ENCODE assay signal across 8 mouse cellular contexts in genomic region chr5:30887331-30887761, GRCm38 (mm10). TPM values are rescaled to one million over a fixed set of nuclear protein-coding genes. Genes with fewer than 3 reads are reported as not detected.
A peak's percentile ranks its signal among the peaks of the same experiment; 100 is the strongest.
DNase-seq lines count a peak whose midpoint lies in the region; ATAC-seq and TF ChIP-seq lines count a peak whose summit lies in the region.

No protein-coding gene starts in this region.

- WGBS in forebrain, embryonic 14.5 days, result 0% methylated on average over 19 of the region's 19 CpGs
- WGBS in hindbrain, embryonic 15.5 days, result 0% methylated on average over 19 of the region's 19 CpGs
- under 1% methylated on average over 19 of the region's 19 CpGs for WGBS in limb, embryonic 14.5 days
- 0% methylated on average over 19 of the region's 19 CpGs for WGBS in midbrain, embryonic 15.5 days

- peak overlapping the region; percentile 84 for H3K4me2 ChIP-seq in forebrain, embryonic 14.5 days (ENCODE audit: low read length)
- peak overlapping the region; percentile 65 for H3K4me2 ChIP-seq in hindbrain, embryonic 15.5 days
- H3K4me2 ChIP-seq in limb, embryonic 14.5 days (replicated peaks; ENCODE audit: low read depth, low read length, severe bottlenecking), result peak overlapping the region; percentile 77
- H3K4me2 ChIP-seq in midbrain, embryonic 15.5 days, result peak overlapping the region; percentile 59

- TF ChIP-seq POLR2A in limb, embryonic 14.5 days (IDR thresholded peaks at IDR 0.05; ENCODE audit: borderline replicate concordance, extremely low read depth, insufficient read depth, insufficient read length), result peak; percentile 77; the same call in 1 of the 2 replicates

- no peak for DNase-seq in frontal cortex, postnatal 25 days (ENCODE audit: low spot score in 2 of 2)
- DNase-seq in cerebellum, adult 11 months, result peak; percentile 75
- peak; percentile 84 for DNase-seq in forebrain, embryonic 14.5 days (ENCODE audit: low spot score)
- peak; percentile 79 for DNase-seq in limb, embryonic 14.5 days (ENCODE audit: low spot score)
- peak; percentile 68 to 75 for DNase-seq in spleen, postnatal 10 days (ENCODE audit: low spot score in 2 of 2)

- peak; percentile 7 for ATAC-seq in frontal cortex, adult (ENCODE audit: low TSS enrichment)
- peak; percentile 34 for ATAC-seq in forebrain, embryonic 14.5 days
- peak; percentile 54 for ATAC-seq in hindbrain, embryonic 15.5 days (ENCODE audit: low FRiP score, low read depth)
- ATAC-seq in limb, embryonic 14.5 days (ENCODE audit: low FRiP score, low read depth), result peak; percentile 20
- ATAC-seq in midbrain, embryonic 15.5 days (replicated peaks), result peak; percentile 65

- no peaks in the 10 kb centered on the region for H3K9me3 ChIP-seq in forebrain, embryonic 14.5 days (replicated peaks; ENCODE audit: control insufficient read depth, low read length)
- H3K9me3 ChIP-seq in hindbrain, embryonic 15.5 days, result no peaks in the 10 kb centered on the region
- H3K9me3 ChIP-seq in limb, embryonic 14.5 days (ENCODE audit: control insufficient read depth, low read length), result no peaks in the 10 kb centered on the region
- no peaks in the 10 kb centered on the region for H3K9me3 ChIP-seq in midbrain, embryonic 15.5 days

- peak overlapping the region; percentile 85 for H3K9ac ChIP-seq in forebrain, embryonic 14.5 days (ENCODE audit: low read length)
- peak overlapping the region; percentile 58 for H3K9ac ChIP-seq in hindbrain, embryonic 15.5 days
- peak overlapping the region; percentile 75 for H3K9ac ChIP-seq in limb, embryonic 14.5 days (ENCODE audit: low read depth, low read length, severe bottlenecking)
- H3K9ac ChIP-seq in midbrain, embryonic 15.5 days, result peak overlapping the region; percentile 86

- H3K27ac ChIP-seq in forebrain, embryonic 14.5 days (ENCODE audit: low read depth, low read length), result peak overlapping the region; percentile 98
- H3K27ac ChIP-seq in hindbrain, embryonic 15.5 days (replicated peaks), result peak overlapping the region; percentile 98
- H3K27ac ChIP-seq in limb, embryonic 14.5 days (replicated peaks; ENCODE audit: low read depth, low read length), result peak overlapping the region; percentile 98
- peak overlapping the region; percentile 99 for H3K27ac ChIP-seq in midbrain, embryonic 15.5 days

- H3K4me3 ChIP-seq in forebrain, embryonic 14.5 days (ENCODE audit: low read depth, low read length), result peak overlapping the region; percentile 80
- peak overlapping the region; percentile 65 for H3K4me3 ChIP-seq in hindbrain, embryonic 15.5 days
- H3K4me3 ChIP-seq in limb, embryonic 14.5 days (replicated peaks; ENCODE audit: low read length), result peak overlapping the region; percentile 80
- H3K4me3 ChIP-seq in midbrain, embryonic 15.5 days, result peak overlapping the region; percentile 78

- peaks cover 15% of the 10 kb centered on the region for H3K36me3 ChIP-seq in forebrain, embryonic 14.5 days (ENCODE audit: control insufficient read depth, insufficient read depth, low read length)
- H3K36me3 ChIP-seq in hindbrain, embryonic 15.5 days, result peaks cover 15% of the 10 kb centered on the region
- H3K36me3 ChIP-seq in limb, embryonic 14.5 days (ENCODE audit: control insufficient read depth, insufficient read depth, low read length), result peaks cover 20% of the 10 kb centered on the region
- peaks cover 16% of the 10 kb centered on the region for H3K36me3 ChIP-seq in midbrain, embryonic 15.5 days (replicated peaks)

- H3K4me1 ChIP-seq in forebrain, embryonic 14.5 days (ENCODE audit: control insufficient read depth, insufficient read depth, low read length), result peaks cover 13% of the 10 kb centered on the region
- H3K4me1 ChIP-seq in hindbrain, embryonic 15.5 days (replicated peaks), result peaks cover 22% of the 10 kb centered on the region
- peaks cover 10% of the 10 kb centered on the region for H3K4me1 ChIP-seq in limb, embryonic 14.5 days (ENCODE audit: control insufficient read depth, insufficient read depth, low read length)
- H3K4me1 ChIP-seq in midbrain, embryonic 15.5 days, result peaks cover 21% of the 10 kb centered on the region

- no peaks in the 10 kb centered on the region for H3K27me3 ChIP-seq in forebrain, embryonic 14.5 days (replicated peaks; ENCODE audit: control insufficient read depth, insufficient read depth, low read length)
- H3K27me3 ChIP-seq in hindbrain, embryonic 15.5 days, result no peaks in the 10 kb centered on the region
- H3K27me3 ChIP-seq in limb, embryonic 14.5 days (ENCODE audit: control insufficient read depth, insufficient read depth, low read length), result no peaks in the 10 kb centered on the region
- no peaks in the 10 kb centered on the region for H3K27me3 ChIP-seq in midbrain, embryonic 15.5 days (replicated peaks)

RNA-seq across cellular contexts. Expression of gene Agbl5, which starts 1.1 kb away (rescaled TPM):
- polyA plus RNA-seq in forebrain, embryonic 14.5 days (2014; fragmentation: Nextera tagmentation; extraction: Ambion mirVana), result 18.9 and 22.1 TPM in 2 replicates
- polyA plus RNA-seq in hindbrain, embryonic 15.5 days (2015; fragmentation: Nextera tagmentation; extraction: Ambion mirVana), result 20.6 and 25.7 TPM in 2 replicates
- 61.9 and 78.3 TPM in 2 replicates for polyA plus RNA-seq in limb, embryonic 14.5 days (2012; rRNA removed)
- 27.7 and 32.2 TPM in 2 replicates for polyA plus RNA-seq in limb, embryonic 14.5 days (2014; fragmentation: Nextera tagmentation; extraction: Ambion mirVana)
- 25.2 and 32.3 TPM in 2 replicates for polyA plus RNA-seq in midbrain, embryonic 15.5 days (2015; fragmentation: Nextera tagmentation; extraction: Ambion mirVana)

RNA-seq across cellular contexts. Expression of gene Tmem214, which starts 19.5 kb away (rescaled TPM):
- 30.6 and 37.5 TPM in 2 replicates for polyA plus RNA-seq in forebrain, embryonic 14.5 days (2014; fragmentation: Nextera tagmentation; extraction: Ambion mirVana)
- polyA plus RNA-seq in hindbrain, embryonic 15.5 days (2015; fragmentation: Nextera tagmentation; extraction: Ambion mirVana), result 65.3 and 67.7 TPM in 2 replicates
- polyA plus RNA-seq in limb, embryonic 14.5 days (2012; rRNA removed), result 115 and 152 TPM in 2 replicates
- 80.7 and 81.8 TPM in 2 replicates for polyA plus RNA-seq in limb, embryonic 14.5 days (2014; fragmentation: Nextera tagmentation; extraction: Ambion mirVana)
- polyA plus RNA-seq in midbrain, embryonic 15.5 days (2015; fragmentation: Nextera tagmentation; extraction: Ambion mirVana), result 68.8 and 72.7 TPM in 2 replicates

RNA-seq across cellular contexts. Expression of gene Ost4, which starts 20.2 kb away (rescaled TPM):
- 265 and 340 TPM in 2 replicates for polyA plus RNA-seq in forebrain, embryonic 14.5 days (2014; fragmentation: Nextera tagmentation; extraction: Ambion mirVana)
- polyA plus RNA-seq in hindbrain, embryonic 15.5 days (2015; fragmentation: Nextera tagmentation; extraction: Ambion mirVana), result 242 and 266 TPM in 2 replicates
- 364 and 388 TPM in 2 replicates for polyA plus RNA-seq in limb, embryonic 14.5 days (2012; rRNA removed)
- 502 and 567 TPM in 2 replicates for polyA plus RNA-seq in limb, embryonic 14.5 days (2014; fragmentation: Nextera tagmentation; extraction: Ambion mirVana)
- 217 and 225 TPM in 2 replicates for polyA plus RNA-seq in midbrain, embryonic 15.5 days (2015; fragmentation: Nextera tagmentation; extraction: Ambion mirVana)

RNA-seq across cellular contexts. Expression of gene Emilin1, which starts 25.9 kb away (rescaled TPM):
- 8.6 and 11.6 TPM in 2 replicates for polyA plus RNA-seq in forebrain, embryonic 14.5 days (2014; fragmentation: Nextera tagmentation; extraction: Ambion mirVana)
- 17.0 and 17.5 TPM in 2 replicates for polyA plus RNA-seq in hindbrain, embryonic 15.5 days (2015; fragmentation: Nextera tagmentation; extraction: Ambion mirVana)
- 222 and 268 TPM in 2 replicates for polyA plus RNA-seq in limb, embryonic 14.5 days (2012; rRNA removed)
- 191 and 204 TPM in 2 replicates for polyA plus RNA-seq in limb, embryonic 14.5 days (2014; fragmentation: Nextera tagmentation; extraction: Ambion mirVana)
- 17.8 and 20.3 TPM in 2 replicates for polyA plus RNA-seq in midbrain, embryonic 15.5 days (2015; fragmentation: Nextera tagmentation; extraction: Ambion mirVana)

RNA-seq across cellular contexts. Expression of gene Khk, which starts 33.9 kb away (rescaled TPM):
- polyA plus RNA-seq in forebrain, embryonic 14.5 days (2014; fragmentation: Nextera tagmentation; extraction: Ambion mirVana), result 8.3 and 11.2 TPM in 2 replicates
- polyA plus RNA-seq in hindbrain, embryonic 15.5 days (2015; fragmentation: Nextera tagmentation; extraction: Ambion mirVana), result 9.9 and 10.7 TPM in 2 replicates
- polyA plus RNA-seq in limb, embryonic 14.5 days (2012; rRNA removed), result 29.5 and 37.8 TPM in 2 replicates
- 29.7 and 31.3 TPM in 2 replicates for polyA plus RNA-seq in limb, embryonic 14.5 days (2014; fragmentation: Nextera tagmentation; extraction: Ambion mirVana)
- 8.0 and 10.4 TPM in 2 replicates for polyA plus RNA-seq in midbrain, embryonic 15.5 days (2015; fragmentation: Nextera tagmentation; extraction: Ambion mirVana)

Comparison
In these comparisons a context has a peak if more than half of its experiments do, and no peak if none do; other contexts are left out.
1. ATAC-seq: peak in every context shown above with its lines; median percentile 65 in midbrain, embryonic 15.5 days; 54 in hindbrain, embryonic 15.5 days; 34 in forebrain, embryonic 14.5 days; 20 in limb, embryonic 14.5 days; 7 in frontal cortex, adult.
2. DNase-seq: peak in cerebellum, adult 11 months (single experiment), forebrain, embryonic 14.5 days (single experiment), limb, embryonic 14.5 days (single experiment) and spleen, postnatal 10 days (2 of 2); none in frontal cortex, postnatal 25 days (0 of 2).
3. Peak in every context shown above with its lines, with median percentiles within 50 percentile points of each other: H3K27ac ChIP-seq, H3K4me2 ChIP-seq, H3K4me3 ChIP-seq and H3K9ac ChIP-seq.